ENCODE assay signal across 8 mouse cellular contexts in genomic region chr12:81402187-81402586, GRCm38 (mm10). TPM values are rescaled to one million over a fixed set of nuclear protein-coding genes. Genes with fewer than 3 reads are reported as not detected.
A peak's percentile ranks its signal among the peaks of the same experiment; 100 is the strongest.
DNase-seq lines count a peak whose midpoint lies in the region; ATAC-seq and TF ChIP-seq lines count a peak whose summit lies in the region.

No protein-coding gene starts in this region.

- H3K9ac ChIP-seq in hindbrain, embryonic 16.5 days (ENCODE audit: low read depth, low read length): no peak overlapping the region
- no peak overlapping the region for H3K9ac ChIP-seq in stomach, postnatal 0 days (ENCODE audit: low read length)

- H3K36me3 ChIP-seq in hindbrain, embryonic 16.5 days (ENCODE audit: control insufficient read depth, insufficient read depth, low read length): no peaks in the 10 kb centered on the region
- no peaks in the 10 kb centered on the region for H3K36me3 ChIP-seq in stomach, postnatal 0 days (ENCODE audit: control insufficient read depth, insufficient read depth, low read length)

- intact Hi-C loops in heart, postnatal 25 days (cut with DNase I): loop anchor here (1.0 kb wide), 1 partner anchor 203 kb away; no protein-coding TSS in a partner anchor

- ATAC-seq in hindbrain, embryonic 16.5 days: peak; percentile 56; the same call in 1 of the 2 replicates
- peak; percentile 93 for ATAC-seq in megakaryocyte progenitor cell, adult 5-6 weeks (replicated peaks; ENCODE audit: poor library complexity)
- no peak for ATAC-seq in stomach, postnatal 0 days (ENCODE audit: low FRiP score, low TSS enrichment)

- 19% methylated on average over 1 of the region's 1 CpGs for WGBS in hindbrain, embryonic 16.5 days
- 20% methylated on average over 1 of the region's 1 CpGs for WGBS in stomach, postnatal 0 days

- peak; percentile 92 for TF ChIP-seq CTCF in stomach, postnatal 0 days (IDR thresholded peaks at IDR 0.05; ENCODE audit: low read depth)

- H3K9me3 ChIP-seq in hindbrain, embryonic 16.5 days (ENCODE audit: control insufficient read depth, low read length): no peaks in the 10 kb centered on the region
- H3K9me3 ChIP-seq in stomach, postnatal 0 days (ENCODE audit: control insufficient read depth, low read length): no peaks in the 10 kb centered on the region

- no peak overlapping the region for H3K27ac ChIP-seq in hindbrain, embryonic 16.5 days (ENCODE audit: low read depth, low read length)
- no peak overlapping the region for H3K27ac ChIP-seq in stomach, postnatal 0 days (replicated peaks)

- no peak overlapping the region for H3K4me3 ChIP-seq in hindbrain, embryonic 16.5 days (ENCODE audit: low read length)
- no peak overlapping the region for H3K4me3 ChIP-seq in stomach, postnatal 0 days (ENCODE audit: low read depth, low read length)

- no peak overlapping the region for H3K4me2 ChIP-seq in hindbrain, embryonic 16.5 days (ENCODE audit: low read length)
- H3K4me2 ChIP-seq in stomach, postnatal 0 days (replicated peaks; ENCODE audit: low read depth): no peak overlapping the region

- TF ChIP-seq EP300 in stomach, postnatal 0 days (optimal IDR thresholded peaks at IDR 0.05): no peak

- no peaks in the 10 kb centered on the region for H3K27me3 ChIP-seq in hindbrain, embryonic 16.5 days (replicated peaks; ENCODE audit: control insufficient read depth, insufficient read depth, low read length)
- H3K27me3 ChIP-seq in stomach, postnatal 0 days (ENCODE audit: control insufficient read depth, insufficient read depth, low read length): no peaks in the 10 kb centered on the region

- peak; percentile 38 for DNase-seq in heart, adult 8-10 months (ENCODE audit: low spot score)
- no peak for DNase-seq in heart, postnatal 25 days (ENCODE audit: low spot score)
- DNase-seq in adrenal gland, postnatal 10 days: peak; percentile 80
- peak; percentile 44 for DNase-seq in embryo, embryonic 11.5 days (ENCODE audit: low read depth, low spot score)
- DNase-seq in layer of hippocampus, postnatal 25 days (ENCODE audit: extremely low spot score in 1 of 2, low spot score in 1 of 2): peak; percentile 39 to 75
- peak; percentile 64 for DNase-seq in stomach, postnatal 0 days (ENCODE audit: low spot score)

- no peaks in the 10 kb centered on the region for H3K4me1 ChIP-seq in hindbrain, embryonic 16.5 days (ENCODE audit: control insufficient read depth, insufficient read depth, low read depth, low read length)
- H3K4me1 ChIP-seq in stomach, postnatal 0 days (replicated peaks; ENCODE audit: control insufficient read depth, insufficient read depth): no peaks in the 10 kb centered on the region

RNA-seq across cellular contexts. Expression of gene Adam4, which starts 19.6 kb away (rescaled TPM):
- 1 to 10 TPM in 1 of 4 experiments, under 1 TPM in 3; 0.60 to 1.1 (median 0.68) TPM for total RNA-seq in heart, adult 8-10 months (2022)
- total RNA-seq in heart, postnatal 25 days (2021): under 1 TPM; 0.34 to 0.56 TPM
- 1 to 10 TPM in 1 of 2 experiments, under 1 TPM in 1; 0.96 to 2.5 TPM for total RNA-seq in adrenal gland, postnatal 10 days (2021)
- 0.32 and 0.46 TPM in 2 replicates for polyA plus RNA-seq in hindbrain, embryonic 16.5 days (2015; fragmentation: Nextera tagmentation; extraction: Ambion mirVana)
- total RNA-seq in layer of hippocampus, postnatal 25 days (2021): 1 to 10 TPM; 1.6 to 2.6 TPM
- 1.4 and 2.0 TPM in 2 replicates for total RNA-seq in megakaryocyte progenitor cell, adult 5-6 weeks (2015)
- 0.44 and 0.71 TPM in 2 replicates for total RNA-seq in megakaryocyte progenitor cell, adult 5-6 weeks (2017)
- polyA plus RNA-seq in stomach, postnatal 0 days (2015; fragmentation: Nextera tagmentation; extraction: Ambion mirVana): 0.15 and 0.17 TPM in 2 replicates

RNA-seq across cellular contexts. Expression of gene Gm4787, which starts 22.9 kb away (rescaled TPM):
- under 1 TPM; 0.50 to 0.89 (median 0.61) TPM for total RNA-seq in heart, adult 8-10 months (2022)
- under 1 TPM; 0.22 to 0.42 TPM for total RNA-seq in heart, postnatal 25 days (2021)
- 1 to 10 TPM in 1 of 2 experiments, under 1 TPM in 1; 0.66 to 2.6 TPM for total RNA-seq in adrenal gland, postnatal 10 days (2021)
- polyA plus RNA-seq in hindbrain, embryonic 16.5 days (2015; fragmentation: Nextera tagmentation; extraction: Ambion mirVana): 0.21 TPM in 2 replicates
- 1 to 10 TPM in 1 of 2 experiments, under 1 TPM in 1; 0.89 to 3.1 TPM for total RNA-seq in layer of hippocampus, postnatal 25 days (2021)
- 1.0 and 1.9 TPM in 2 replicates for total RNA-seq in megakaryocyte progenitor cell, adult 5-6 weeks (2015)
- 0.29 and 0.51 TPM in 2 replicates for total RNA-seq in megakaryocyte progenitor cell, adult 5-6 weeks (2017)
- 0.05 and 0.08 TPM in 2 replicates for polyA plus RNA-seq in stomach, postnatal 0 days (2015; fragmentation: Nextera tagmentation; extraction: Ambion mirVana)
